Mouse (Mus musculus): Measurements from ENCODE around the gene Dclk2. TPM values are rescaled to one million over a fixed set of nuclear protein-coding genes. Genes with fewer than 3 reads are reported as not detected.

Dclk2 gene
- polyA plus RNA-seq, 1 experiment from 2014 or later = 14.9 TPM

DNA sequence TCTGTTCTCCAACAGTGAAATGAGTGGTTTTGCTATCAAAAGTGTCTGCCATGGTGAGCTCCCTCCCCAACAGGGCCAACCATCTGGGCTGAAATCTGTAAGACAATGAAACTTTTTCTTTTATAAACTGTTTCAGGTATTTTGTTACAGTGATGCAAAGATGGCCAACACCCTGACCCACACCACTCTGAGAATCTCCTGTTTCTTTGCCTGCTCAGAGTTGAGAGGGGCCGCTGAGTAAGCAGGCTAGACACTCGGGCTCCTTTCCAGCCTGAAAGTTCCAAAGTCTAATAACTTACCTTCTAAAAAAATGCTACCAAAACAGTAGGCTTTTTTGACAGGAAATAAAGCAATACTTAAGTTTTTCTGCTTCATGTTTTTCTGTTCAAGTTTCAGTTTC, 78.2 kb downstream of the Dclk2 start:
- WGBS (ENCODE audit: insufficient replicate concordance) = 55% methylated on average over 2 of the region's 2 CpGs
- no peaks in the 10 kb centered on the region for H3K4me1 ChIP-seq (ENCODE audit: control insufficient read depth, low read depth, low read length)
- H3K4me3 ChIP-seq (ENCODE audit: low read depth, low read length) = no peak overlapping the region
- no peaks in the 10 kb centered on the region for H3K27me3 ChIP-seq (ENCODE audit: control insufficient read depth, insufficient read depth, low read depth, low read length)
- H3K4me2 ChIP-seq (ENCODE audit: low read depth, low read length) = no peak overlapping the region
- H3K9ac ChIP-seq (ENCODE audit: low read depth, low read length) = no peak overlapping the region
- no peaks in the 10 kb centered on the region for H3K9me3 ChIP-seq (replicated peaks; ENCODE audit: control insufficient read depth, low read length)
- no peak overlapping the region for H3K27ac ChIP-seq (ENCODE audit: low read length)
- ATAC-seq (ENCODE audit: low read depth) = no peak
- no peaks in the 10 kb centered on the region for H3K36me3 ChIP-seq (ENCODE audit: control insufficient read depth, insufficient read depth)

DNA sequence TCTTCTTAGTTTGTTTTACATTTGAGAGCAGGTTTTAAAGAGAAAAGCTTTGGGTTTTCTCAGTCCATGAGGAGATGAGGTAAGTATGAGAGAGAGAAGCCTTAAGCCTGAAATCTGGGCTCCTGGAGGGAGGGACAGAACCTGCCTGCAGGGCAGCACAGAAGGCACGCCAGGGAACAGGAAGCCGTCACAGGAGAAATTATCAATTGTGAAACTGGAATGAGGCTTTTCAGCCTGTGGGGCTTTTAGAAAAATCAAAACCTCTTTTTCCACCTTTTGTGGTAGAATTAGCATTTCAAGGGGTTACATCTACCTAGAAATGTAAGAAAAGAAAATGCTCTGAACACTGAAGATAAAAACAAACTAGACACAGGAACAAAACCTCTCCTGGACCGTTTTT, 81.0 kb downstream of the Dclk2 start:
- Histone ChIP-seq H3K27me3 (ENCODE audit: control insufficient read depth, insufficient read depth, low read depth, low read length) (no peaks in the 10 kb centered on the region), H3K4me3 (ENCODE audit: low read depth, low read length) (no peak overlapping the region), H3K4me2 (ENCODE audit: low read depth, low read length) (no peak overlapping the region), H3K9me3 (replicated peaks; ENCODE audit: control insufficient read depth, low read length) (no peaks in the 10 kb centered on the region), H3K4me1 (ENCODE audit: control insufficient read depth, low read depth, low read length) (no peaks in the 10 kb centered on the region), H3K36me3 (ENCODE audit: control insufficient read depth, insufficient read depth) (no peaks in the 10 kb centered on the region), H3K9ac (ENCODE audit: low read depth, low read length) (no peak overlapping the region), H3K27ac (ENCODE audit: low read length) (no peak overlapping the region)
- ATAC-seq (ENCODE audit: low read depth) = no peak
- WGBS (ENCODE audit: insufficient replicate concordance) = 50% methylated on average over 3 of the region's 3 CpGs

DNA sequence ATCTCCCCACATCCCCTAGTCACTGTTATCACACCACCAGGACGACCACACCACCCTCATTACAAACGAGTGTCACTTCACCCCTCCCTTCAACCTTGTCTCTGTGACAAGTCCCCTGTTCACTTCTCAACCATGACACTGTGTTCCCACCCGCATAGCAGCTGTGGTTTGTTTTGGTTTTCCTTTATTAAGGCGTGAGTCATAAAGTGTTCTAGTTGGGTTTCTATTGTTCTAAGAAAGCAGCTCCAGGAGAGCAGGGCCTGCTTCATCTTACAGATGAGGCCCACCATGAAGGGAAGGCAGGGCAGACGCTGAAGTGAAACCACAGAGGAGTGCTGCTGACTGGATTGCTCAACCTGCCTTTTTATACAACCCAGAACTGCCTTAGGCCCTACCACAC, 83.3 kb downstream of the Dclk2 start:
- no peak overlapping the region for H3K4me2 ChIP-seq (ENCODE audit: low read depth, low read length)
- WGBS (ENCODE audit: insufficient replicate concordance) = 30% methylated on average over 5 of the region's 5 CpGs
- no peaks in the 10 kb centered on the region for H3K9me3 ChIP-seq (replicated peaks; ENCODE audit: control insufficient read depth, low read length)
- no peak overlapping the region for H3K4me3 ChIP-seq (ENCODE audit: low read depth, low read length)
- no peak overlapping the region for H3K27ac ChIP-seq (ENCODE audit: low read length)
- H3K36me3 ChIP-seq (ENCODE audit: control insufficient read depth, insufficient read depth) = no peaks in the 10 kb centered on the region
- H3K4me1 ChIP-seq (ENCODE audit: control insufficient read depth, low read depth, low read length) = no peaks in the 10 kb centered on the region
- H3K9ac ChIP-seq (ENCODE audit: low read depth, low read length) = no peak overlapping the region
- no peaks in the 10 kb centered on the region for H3K27me3 ChIP-seq (ENCODE audit: control insufficient read depth, insufficient read depth, low read depth, low read length)
- no peak for ATAC-seq (ENCODE audit: low read depth)

DNA sequence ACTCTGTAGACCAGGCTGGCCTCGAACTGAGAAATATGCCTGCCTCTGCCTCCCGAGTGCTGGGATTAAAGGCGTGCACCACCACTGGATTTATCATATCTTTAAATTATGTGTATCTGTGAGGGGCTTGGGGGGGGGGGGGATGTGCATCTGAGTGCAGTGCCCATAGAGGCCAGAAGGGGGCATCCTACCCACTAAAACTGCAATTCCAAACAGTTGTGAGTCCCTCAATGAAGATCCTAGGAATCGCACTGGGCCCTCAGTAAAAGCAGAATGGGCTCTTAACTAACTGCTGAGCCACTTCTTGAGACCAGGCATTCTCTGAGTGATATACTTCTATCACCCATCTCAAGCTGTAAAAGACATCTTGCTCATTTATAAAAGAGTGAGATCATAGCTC, 85.5 kb downstream of the Dclk2 start:
- no peaks in the 10 kb centered on the region for H3K36me3 ChIP-seq (ENCODE audit: control insufficient read depth, insufficient read depth)
- no peak for ATAC-seq (ENCODE audit: low read depth)
- whole genome bisulfite sequencing (ENCODE audit: insufficient replicate concordance) = 66% methylated on average over 4 of the region's 4 CpGs

GRCm38 (mm10) chr3:86834341-86834740, 86.3 kb downstream of the Dclk2 start:
- H3K4me2 ChIP-seq (ENCODE audit: low read depth, low read length) = no peak overlapping the region
- H3K9me3 ChIP-seq (replicated peaks; ENCODE audit: control insufficient read depth, low read length) = no peaks in the 10 kb centered on the region
- no peaks in the 10 kb centered on the region for H3K36me3 ChIP-seq (ENCODE audit: control insufficient read depth, insufficient read depth)
- H3K4me1 ChIP-seq (ENCODE audit: control insufficient read depth, low read depth, low read length) = no peaks in the 10 kb centered on the region
- WGBS (ENCODE audit: insufficient replicate concordance) = 66% methylated on average over 7 of the region's 7 CpGs
- H3K27ac ChIP-seq (ENCODE audit: low read length) = no peak overlapping the region
- ATAC-seq (ENCODE audit: low read depth) = no peak
- H3K9ac ChIP-seq (ENCODE audit: low read depth, low read length) = no peak overlapping the region
- no peak overlapping the region for H3K4me3 ChIP-seq (ENCODE audit: low read depth, low read length)
- H3K27me3 ChIP-seq (ENCODE audit: control insufficient read depth, insufficient read depth, low read depth, low read length) = no peaks in the 10 kb centered on the region

More for the DNA sequence above, 85.5 kb downstream of the Dclk2 start:
- Histone ChIP-seq H3K27ac (ENCODE audit: low read length) (no peak overlapping the region), H3K9me3 (replicated peaks; ENCODE audit: control insufficient read depth, low read length) (no peaks in the 10 kb centered on the region), H3K9ac (ENCODE audit: low read depth, low read length) (no peak overlapping the region), H3K4me1 (ENCODE audit: control insufficient read depth, low read depth, low read length) (no peaks in the 10 kb centered on the region), H3K4me3 (ENCODE audit: low read depth, low read length) (no peak overlapping the region), H3K27me3 (ENCODE audit: control insufficient read depth, insufficient read depth, low read depth, low read length) (no peaks in the 10 kb centered on the region), H3K4me2 (ENCODE audit: low read depth, low read length) (no peak overlapping the region)

- no peaks in the 10 kb centered on the region for H3K4me1 ChIP-seq (ENCODE audit: control insufficient read depth, low read depth, low read length)
- no peak overlapping the region for H3K27ac ChIP-seq (ENCODE audit: low read length)
- H3K9me3 ChIP-seq (replicated peaks; ENCODE audit: control insufficient read depth, low read length) = no peaks in the 10 kb centered on the region
- WGBS (ENCODE audit: insufficient replicate concordance) = 51% methylated on average over 14 of the region's 14 CpGs
- no peaks in the 10 kb centered on the region for H3K27me3 ChIP-seq (ENCODE audit: control insufficient read depth, insufficient read depth, low read depth, low read length)
- H3K4me2 ChIP-seq (ENCODE audit: low read depth, low read length) = no peak overlapping the region
- H3K4me3 ChIP-seq (ENCODE audit: low read depth, low read length) = no peak overlapping the region
- H3K9ac ChIP-seq (ENCODE audit: low read depth, low read length) = no peak overlapping the region
- H3K36me3 ChIP-seq (ENCODE audit: control insufficient read depth, insufficient read depth) = no peaks in the 10 kb centered on the region
- ATAC-seq (ENCODE audit: low read depth) = no peak
Measured at GRCm38 (mm10) chr3:86832591-86833267, 87.9 kb downstream of the Dclk2 start.

DNA sequence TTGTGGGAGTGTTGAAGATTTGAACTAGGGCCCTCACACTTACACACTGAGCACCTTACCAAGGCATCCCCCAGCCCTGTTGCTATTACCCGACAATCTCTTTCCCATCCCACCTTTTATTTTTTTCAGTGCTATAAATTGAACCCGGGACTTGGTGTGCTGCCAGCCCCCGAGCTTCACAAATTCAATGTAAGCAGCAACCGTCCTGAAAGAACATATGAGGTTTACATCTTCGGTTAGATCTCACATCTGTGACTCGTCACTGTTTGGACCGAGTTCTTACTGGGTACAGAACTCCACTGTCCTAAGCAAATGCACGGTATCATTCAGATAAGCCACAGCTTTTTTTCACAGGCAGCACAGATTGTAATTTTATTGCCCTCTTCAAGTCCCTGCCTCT, 88.5 kb downstream of the Dclk2 start:
- Histone ChIP-seq H3K4me1 (ENCODE audit: control insufficient read depth, low read depth, low read length) (no peaks in the 10 kb centered on the region), H3K9me3 (replicated peaks; ENCODE audit: control insufficient read depth, low read length) (no peaks in the 10 kb centered on the region), H3K4me2 (ENCODE audit: low read depth, low read length) (no peak overlapping the region), H3K9ac (ENCODE audit: low read depth, low read length) (no peak overlapping the region), H3K27me3 (ENCODE audit: control insufficient read depth, insufficient read depth, low read depth, low read length) (no peaks in the 10 kb centered on the region), H3K27ac (ENCODE audit: low read length) (no peak overlapping the region), H3K36me3 (ENCODE audit: control insufficient read depth, insufficient read depth) (no peaks in the 10 kb centered on the region), H3K4me3 (ENCODE audit: low read depth, low read length) (no peak overlapping the region)
- no peak for ATAC-seq (ENCODE audit: low read depth)
- WGBS (ENCODE audit: insufficient replicate concordance) = 66% methylated on average over 8 of the region's 8 CpGs

- ATAC-seq (ENCODE audit: low read depth) = no peak
- Histone ChIP-seq H3K9me3 (replicated peaks; ENCODE audit: control insufficient read depth, low read length) (no peaks in the 10 kb centered on the region), H3K36me3 (ENCODE audit: control insufficient read depth, insufficient read depth) (no peaks in the 10 kb centered on the region), H3K27ac (ENCODE audit: low read length) (no peak overlapping the region), H3K4me1 (ENCODE audit: control insufficient read depth, low read depth, low read length) (no peaks in the 10 kb centered on the region), H3K4me2 (ENCODE audit: low read depth, low read length) (no peak overlapping the region), H3K4me3 (ENCODE audit: low read depth, low read length) (no peak overlapping the region), H3K9ac (ENCODE audit: low read depth, low read length) (no peak overlapping the region), H3K27me3 (ENCODE audit: control insufficient read depth, insufficient read depth, low read depth, low read length) (no peaks in the 10 kb centered on the region)
- 69% methylated on average over 3 of the region's 3 CpGs for WGBS (ENCODE audit: insufficient replicate concordance)
Measured at GRCm38 (mm10) chr3:86827506-86827905, 93.1 kb downstream of the Dclk2 start.

DNA sequence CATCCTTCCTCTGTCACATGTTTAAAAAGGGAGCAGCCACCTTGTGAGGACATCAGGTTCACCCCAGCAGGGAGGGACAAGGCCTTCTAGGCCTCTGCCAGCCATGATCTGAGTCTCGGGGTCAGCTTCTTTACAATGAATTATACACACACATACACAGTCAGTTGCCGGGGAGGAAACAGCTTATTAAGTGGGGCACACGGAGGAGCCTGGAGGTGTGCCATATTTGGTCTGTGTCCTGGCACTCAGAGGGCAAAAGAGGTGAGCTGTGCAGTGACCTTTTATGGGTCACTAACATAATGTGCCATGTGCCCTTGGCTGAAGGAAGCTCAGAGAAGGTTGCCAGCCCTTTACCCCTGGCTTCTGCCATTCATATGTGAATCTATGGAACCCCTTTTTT, 99.3 kb downstream of the Dclk2 start:
- Histone ChIP-seq H3K4me1 (ENCODE audit: control insufficient read depth, low read depth, low read length) (no peaks in the 10 kb centered on the region), H3K9me3 (replicated peaks; ENCODE audit: control insufficient read depth, low read length) (no peaks in the 10 kb centered on the region), H3K27ac (ENCODE audit: low read length) (no peak overlapping the region), H3K4me2 (ENCODE audit: low read depth, low read length) (no peak overlapping the region), H3K4me3 (ENCODE audit: low read depth, low read length) (no peak overlapping the region), H3K27me3 (ENCODE audit: control insufficient read depth, insufficient read depth, low read depth, low read length) (no peaks in the 10 kb centered on the region), H3K9ac (ENCODE audit: low read depth, low read length) (no peak overlapping the region), H3K36me3 (ENCODE audit: control insufficient read depth, insufficient read depth) (no peaks in the 10 kb centered on the region)
- WGBS (ENCODE audit: insufficient replicate concordance) = 63% methylated on average over 3 of the region's 3 CpGs
- ATAC-seq (ENCODE audit: low read depth) = no peak
